Mouse (Mus musculus) kidney, postnatal 36 days (tissue): ENCODE results near the gene Fzd4.
A peak's percentile ranks its signal among the peaks of the same experiment; 100 is the strongest.

Experiments
- DNase-seq, 2 experiments: peaks; one replicate each; pipeline ENCODE4 v3.0.0; 2021 to 2022; ENCODE audit warnings: mixed read lengths in 2 of 2

Gene Fzd4

DNA sequence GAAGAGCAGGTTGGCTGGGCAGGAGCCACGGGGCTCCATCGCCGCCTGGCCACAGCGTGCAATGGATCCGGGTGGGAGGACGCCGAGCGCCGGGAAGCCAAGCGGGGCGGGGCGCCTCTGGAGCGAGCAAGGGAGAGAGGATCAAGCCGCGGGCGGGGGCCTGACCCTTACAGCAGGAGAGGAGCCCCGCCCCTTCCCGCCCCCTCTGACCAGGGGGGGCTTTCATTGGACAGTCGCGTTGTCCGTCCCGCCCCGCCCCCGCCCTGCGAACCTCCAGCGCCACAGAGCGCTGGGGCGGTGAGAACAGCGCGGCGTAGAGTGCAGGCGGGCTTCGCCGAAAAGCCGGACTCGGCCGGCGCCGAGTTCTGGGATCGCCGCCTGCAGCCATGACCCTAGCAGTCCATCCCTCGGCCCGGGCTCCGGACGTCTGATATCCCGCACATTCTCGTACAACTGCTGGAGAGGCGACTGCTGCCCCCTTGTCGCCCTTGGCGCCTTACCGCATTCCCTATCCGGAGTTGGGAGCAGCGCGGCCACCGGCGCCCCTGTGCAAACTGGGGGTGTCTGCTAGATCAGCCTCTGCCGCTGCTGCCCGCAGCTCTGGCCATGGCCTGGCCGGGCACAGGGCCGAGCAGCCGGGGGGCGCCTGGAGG lies at the start of gene Fzd4, which contains the start of gene Tmem135:
Fzd4 (plus strand) TSS at position 275 of the 653 bp plus-strand sequence.
Tmem135 (minus strand) TSS at position 142 of the 653 bp plus-strand sequence.
- peak; percentile 99 for DNase-seq

DNA sequence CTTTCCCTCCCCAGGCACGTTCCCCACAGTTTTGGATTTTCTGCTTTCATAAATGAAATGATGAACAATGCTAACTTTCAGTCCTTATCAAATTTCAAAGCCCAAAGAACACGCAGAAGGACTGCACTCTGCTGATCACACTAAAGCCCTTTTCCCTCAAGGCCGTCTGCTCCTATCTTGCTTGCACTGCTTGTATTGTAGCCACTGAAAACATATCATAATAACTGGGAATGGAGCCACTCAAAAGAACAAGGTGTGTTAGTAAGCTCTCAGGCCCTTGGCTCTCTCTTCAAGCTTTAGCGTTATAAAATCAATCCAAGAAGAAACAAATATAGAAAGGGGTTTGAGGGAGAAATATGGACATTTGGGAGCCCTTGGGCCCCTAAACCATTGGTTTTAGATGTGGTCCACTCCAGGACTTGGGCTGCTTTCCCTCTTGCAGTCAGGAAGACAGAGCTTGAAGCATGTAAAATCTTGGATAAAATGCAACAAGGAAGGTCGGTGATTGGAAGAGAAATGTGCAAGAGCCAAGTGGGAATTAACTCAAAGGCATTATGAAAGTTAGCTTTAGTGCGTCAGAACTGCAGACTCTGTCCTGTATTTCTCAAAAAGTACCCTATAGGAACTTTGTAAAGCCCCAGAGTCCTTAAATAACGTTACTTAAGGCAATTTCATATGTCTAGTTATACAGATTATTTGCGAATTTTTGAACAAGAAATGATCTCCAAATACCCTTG lies 48.5 kb upstream of the Fzd4 start:
- no peak for DNase-seq

DNA sequence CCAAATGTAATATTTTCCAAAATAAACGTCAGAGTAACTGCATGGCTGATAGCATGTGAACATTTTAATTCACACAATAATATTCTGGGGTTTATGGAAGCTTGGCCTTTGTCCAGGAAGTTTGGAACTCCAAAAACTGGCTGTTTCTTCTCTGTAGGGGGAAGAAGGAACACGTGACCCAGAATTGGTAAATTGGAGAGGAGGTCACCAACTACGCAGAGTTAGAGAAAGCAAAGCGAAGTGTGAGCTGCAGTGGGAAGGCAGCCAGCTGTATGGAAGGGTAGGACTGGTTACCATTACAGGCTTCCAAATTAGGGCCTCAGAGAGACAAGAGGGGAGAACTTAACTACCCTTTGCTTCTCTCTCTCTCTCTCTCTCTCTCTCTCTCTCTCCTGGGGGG lies 47.8 kb upstream of the Fzd4 start:
- DNase-seq = no peak

DNA sequence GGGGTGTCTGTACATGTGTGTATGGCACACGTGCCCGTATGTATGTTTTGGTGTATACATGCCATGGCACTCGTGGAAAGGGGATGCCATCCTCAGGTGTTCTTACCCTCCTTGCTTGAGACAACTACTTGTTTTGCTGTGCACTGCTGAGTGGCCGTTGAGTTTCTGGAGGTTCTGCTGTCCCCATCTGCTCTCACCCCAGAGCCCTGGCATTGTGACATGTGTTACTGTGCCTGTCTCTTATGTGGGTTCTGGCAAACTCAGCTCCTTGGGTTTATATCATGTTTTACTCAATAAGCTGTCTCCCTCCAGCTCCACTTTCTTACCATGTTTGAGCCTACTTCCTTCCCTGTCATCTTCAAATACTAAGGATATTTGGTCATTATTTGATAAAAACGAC lies 40.2 kb upstream of the Fzd4 start:
- no peak for DNase-seq

DNA sequence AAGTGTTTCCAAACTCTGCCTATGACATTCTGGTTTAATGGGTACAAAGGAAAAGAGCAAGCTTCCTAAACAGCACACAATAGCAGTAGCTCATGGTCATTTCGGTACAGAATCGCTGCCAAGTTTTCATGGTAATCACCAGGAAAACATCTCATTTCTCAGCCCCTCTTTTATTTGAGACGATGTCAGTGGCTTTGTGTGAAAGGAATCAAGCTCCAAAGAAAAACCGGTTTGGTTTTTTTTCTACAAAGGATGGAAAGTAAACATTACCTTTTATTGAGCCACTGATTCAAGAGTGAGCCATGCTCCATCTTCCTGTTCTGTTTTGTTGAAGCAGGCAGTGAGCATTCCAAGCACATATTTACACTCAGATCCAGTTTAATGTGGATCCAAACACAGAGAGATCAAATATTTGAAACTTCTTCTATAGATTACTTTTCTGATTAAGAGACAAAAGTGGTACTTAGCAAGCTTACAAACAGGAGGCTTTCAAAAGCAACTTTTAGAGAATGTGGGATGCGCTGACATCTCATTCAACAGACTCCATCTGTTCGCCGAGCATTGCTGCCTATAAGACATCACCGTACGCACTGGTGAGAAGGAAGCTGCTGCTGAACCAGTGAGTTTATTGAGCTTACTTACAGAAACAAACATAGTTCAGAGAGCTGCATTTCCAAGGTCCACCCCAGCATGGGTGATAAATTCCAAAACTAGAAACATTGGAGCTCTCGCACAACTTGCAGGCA lies 38.8 kb upstream of the Fzd4 start:
- DNase-seq = no peak

DNA sequence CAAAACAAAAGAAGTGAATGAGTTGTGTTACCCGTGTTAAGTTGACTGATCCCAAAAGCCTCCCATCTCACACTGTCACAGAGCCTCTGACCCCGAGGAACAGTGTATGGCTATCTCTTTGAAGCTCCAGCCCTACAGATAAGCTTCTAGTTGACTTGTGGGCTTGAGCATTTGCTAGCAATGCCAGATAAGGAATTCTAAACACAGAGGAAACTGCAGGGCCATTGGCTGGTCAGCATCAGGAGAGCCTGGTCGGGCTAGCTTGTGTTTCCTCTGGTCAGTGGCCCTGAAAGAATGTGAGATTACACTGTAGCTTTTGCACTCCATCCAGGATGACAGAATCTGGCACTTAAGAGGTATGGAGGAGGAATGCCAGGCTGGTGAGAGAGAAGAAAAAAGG lies 36.5 kb upstream of the Fzd4 start:
- DNase-seq = peak in 1 of 2 experiments; percentile 11

DNA sequence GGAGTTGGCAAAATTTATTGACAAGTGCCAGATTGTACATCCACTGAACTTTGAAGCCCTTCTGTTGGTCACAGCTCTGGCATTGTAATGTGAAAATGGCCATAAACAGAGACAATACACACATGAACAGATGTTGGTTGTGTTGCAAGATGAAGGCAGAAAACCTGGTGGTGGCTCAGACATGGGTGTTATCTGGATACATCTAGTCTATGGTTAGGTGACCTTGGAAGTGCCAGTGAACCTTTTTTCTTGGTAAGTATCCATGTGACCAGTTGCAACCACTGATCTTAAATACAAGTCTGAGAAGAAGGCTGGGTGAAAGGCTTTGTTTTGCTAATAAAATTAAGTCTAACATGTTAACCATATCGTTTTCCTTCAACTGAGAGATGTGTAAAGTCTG lies 34.1 kb upstream of the Fzd4 start:
- no peak for DNase-seq

DNA sequence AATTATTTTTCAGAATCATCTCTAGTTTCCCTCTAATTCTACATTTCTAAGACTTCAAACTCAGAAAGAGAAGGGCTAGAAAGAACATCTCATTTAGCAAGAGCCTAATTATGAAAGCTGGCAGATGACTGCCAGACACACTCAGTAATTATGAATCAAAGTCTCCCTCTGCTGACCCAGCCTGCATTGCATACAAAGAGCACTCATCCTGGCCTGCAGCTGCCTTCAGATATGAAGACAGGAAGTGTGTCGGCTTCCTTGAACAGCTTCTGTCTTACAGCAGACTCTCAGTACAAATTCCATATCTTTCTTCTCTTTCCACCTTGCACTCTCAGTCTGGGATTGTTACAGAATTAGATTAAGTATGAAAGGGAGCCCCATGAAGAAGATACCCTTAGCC lies 33.2 kb upstream of the Fzd4 start:
- peak; percentile 72 to 73 for DNase-seq

DNA sequence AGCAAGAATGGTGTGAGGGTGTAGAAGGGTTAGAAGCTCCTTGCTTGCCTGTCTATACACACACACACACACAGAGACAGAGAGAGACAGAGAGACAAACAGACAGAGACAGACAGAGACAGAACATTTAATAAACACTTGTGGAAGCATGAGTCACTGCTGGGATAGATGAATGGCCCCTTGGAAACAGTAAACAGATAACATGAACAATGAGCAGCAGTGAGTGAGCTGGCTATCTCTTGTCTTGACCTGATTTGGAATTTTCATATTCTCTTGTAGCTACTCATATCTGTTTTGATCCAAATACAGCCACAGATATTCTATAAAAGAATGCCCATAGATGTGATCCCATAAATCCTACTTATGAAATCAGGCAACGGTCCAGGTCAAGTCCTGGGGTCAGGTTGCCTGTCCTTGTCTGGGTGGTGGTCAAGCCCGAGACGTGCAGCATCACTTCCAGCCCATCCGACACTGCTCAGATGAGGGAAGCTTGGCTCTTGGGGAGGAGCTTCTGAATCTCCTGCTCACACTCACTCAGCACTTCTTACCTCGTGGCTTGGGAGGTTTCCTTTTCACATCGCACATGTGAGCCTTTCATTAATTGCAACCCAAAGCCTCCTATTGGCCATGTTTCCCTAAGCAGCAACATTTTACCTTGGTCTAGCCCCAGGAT lies 32.4 kb upstream of the Fzd4 start:
- DNase-seq = no peak

DNA sequence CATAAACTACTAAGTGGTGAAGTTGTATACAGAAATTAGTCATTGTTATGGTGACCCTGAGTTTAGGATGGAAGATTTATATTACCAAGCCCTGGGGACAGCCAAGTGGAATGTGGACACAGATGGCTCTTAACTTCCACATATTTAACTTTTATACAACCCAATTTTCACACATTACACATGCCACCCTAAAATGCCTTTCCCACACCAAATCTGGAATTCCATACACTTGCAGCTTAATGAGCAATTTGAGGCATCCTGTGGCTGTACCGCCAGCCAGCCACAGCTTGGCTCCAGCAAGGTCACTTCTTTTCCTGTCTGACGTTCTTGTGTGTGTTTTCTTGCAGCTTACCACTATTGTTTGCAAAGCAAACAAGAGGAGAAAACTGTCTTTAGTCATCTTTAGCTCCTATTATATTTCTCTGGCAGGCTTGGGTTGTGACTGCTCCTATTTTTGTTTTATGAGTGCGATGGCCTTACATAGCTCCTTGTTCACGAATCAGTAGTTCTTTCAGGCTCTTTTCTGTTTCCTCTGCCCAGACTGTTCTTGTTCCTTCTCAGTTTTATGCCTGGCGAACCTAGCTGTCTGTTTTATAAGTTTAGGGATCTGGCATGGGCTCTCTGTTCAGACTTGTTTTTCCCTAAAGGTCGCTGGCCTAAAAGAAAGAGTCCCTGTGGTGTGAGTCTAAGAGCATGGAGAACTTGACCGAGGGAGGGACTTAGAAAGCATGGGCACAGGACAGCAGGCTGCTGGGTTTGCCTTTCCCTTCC lies 23.0 kb upstream of the Fzd4 start:
- no peak for DNase-seq

DNA sequence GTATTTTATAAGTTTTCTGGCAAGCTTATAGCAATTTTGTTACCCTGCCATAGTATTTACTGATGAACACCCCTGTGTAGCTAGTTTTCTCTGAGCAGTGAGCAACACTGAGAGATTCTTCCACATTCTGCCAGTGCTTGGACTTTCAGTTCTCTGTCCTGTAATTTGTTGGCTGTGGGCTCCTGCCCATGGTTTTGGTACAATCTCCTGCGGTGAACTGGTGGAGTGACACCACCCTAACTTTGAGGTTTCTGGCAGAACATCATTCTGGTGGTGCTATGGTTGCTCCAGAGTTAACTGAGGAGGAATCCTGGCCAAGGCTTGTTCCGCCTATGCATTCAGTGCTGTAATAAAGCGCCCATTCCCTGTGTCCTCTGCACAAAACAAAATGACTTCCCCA lies 21.3 kb upstream of the Fzd4 start:
- DNase-seq = no peak

DNA sequence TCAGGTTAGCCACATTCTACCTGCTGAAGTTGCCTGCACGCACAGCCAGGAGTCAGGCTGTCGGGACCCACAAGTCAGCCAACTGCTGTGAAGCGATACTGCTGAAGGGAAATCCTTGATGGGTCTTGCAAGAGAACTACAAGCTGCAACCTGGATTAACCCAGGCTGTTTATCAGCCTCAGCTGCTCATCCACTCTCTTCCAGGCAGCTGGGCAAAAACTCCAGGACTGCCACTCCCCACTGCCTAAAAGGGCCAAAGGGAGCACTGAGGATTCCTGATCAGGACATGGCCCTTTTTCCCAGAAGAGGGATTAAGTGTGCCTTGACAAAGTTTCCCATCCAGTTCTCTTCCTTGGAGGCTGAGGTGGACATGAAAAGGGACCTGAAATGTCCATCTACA lies 15.2 kb upstream of the Fzd4 start:
- no peak for DNase-seq

DNA sequence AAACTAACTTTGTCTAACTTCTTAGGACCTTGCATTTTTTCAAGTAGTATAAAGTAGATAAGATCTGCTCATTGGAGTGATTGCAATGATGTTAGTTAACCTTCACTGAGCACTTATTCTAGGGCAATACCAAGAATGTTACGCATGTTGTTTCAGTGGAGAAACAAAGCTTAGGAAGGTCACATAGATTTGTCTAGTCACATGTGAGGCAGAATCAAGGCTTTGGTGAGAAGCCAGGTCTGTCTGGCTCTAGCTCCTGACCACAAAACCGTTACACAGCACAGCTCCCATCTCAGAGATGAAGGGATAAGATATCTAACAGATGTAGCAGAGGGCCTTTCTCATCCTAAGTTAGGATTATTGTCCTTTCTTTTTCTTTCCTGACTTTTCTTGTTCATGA lies 13.5 kb upstream of the Fzd4 start:
- no peak for DNase-seq

DNA sequence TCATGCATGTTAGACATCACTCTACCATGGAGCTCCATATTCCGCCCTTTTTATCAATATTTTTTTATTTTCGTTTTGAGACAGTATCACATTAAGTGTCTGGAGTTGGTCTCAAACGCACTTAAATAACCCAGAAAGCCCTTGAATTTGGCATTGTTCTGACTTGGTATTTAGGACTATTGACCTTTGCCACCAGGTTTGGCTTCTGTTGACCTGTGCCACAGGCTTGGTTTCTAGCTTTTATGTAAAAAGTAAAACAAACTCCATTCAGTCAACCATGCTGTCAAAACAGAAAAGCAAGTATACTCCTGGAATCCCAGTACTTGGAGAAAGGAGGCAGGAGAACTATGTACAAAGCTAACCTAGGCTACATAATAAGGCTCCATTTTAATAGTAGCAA lies 12.9 kb upstream of the Fzd4 start:
- DNase-seq = no peak

DNA sequence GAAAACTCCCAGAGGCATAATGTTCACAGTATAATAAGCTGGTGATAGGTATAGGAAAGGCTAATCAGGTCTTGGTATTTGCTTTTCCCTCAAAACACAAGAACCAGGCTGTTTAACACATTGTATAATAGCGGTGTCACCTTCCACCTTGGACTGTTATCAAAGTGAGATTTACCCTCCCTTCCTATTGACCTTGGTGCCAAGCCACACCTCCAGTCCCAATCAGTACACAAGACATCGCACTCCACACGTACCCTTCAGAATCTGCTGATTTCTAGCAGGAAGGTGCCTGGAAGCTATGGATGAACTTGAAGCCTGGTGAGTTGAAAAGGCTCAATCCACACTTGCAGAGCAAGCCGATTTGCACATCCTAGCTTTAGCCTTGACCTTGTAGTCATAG lies 12.3 kb upstream of the Fzd4 start:
- DNase-seq = no peak

DNA sequence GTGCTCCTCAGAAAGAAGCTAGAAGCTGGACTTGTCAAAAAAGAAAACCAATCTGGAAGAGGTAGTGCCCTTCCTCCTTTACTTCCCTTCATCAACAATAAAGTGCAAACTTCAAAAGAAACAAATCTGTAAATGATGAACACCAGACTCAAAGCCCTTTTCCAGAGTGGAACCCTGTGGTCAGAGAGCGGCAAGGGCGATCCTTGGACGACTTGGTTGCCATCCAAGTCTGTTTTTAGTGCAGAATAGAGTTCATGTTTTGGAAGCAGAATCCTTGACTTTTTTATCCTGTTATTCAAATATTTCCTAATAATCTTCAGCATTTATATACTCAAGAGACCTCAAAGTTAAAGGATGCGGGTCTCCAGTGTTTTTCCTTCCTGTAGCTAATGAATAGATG lies 11.8 kb upstream of the Fzd4 start:
- peak; percentile 59 to 69 for DNase-seq

DNA sequence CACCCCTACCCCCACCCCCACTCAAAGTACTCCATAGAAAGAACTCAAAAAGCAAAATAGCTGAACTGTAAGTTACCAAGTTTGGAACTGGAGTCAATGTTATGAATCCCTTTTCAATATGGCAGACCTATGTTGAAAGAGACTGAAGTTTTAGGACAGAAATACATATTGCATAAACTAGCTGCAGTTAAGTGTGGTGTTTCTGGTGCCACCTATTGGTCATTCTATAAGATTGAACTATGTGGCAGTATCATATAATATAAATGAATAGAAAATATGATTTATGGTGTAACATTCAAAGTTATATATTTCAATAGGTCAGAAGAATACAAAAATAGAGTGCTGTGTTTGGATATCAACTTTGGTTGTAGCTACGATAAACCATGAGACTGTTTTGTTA lies 11.3 kb upstream of the Fzd4 start:
- DNase-seq = no peak

DNA sequence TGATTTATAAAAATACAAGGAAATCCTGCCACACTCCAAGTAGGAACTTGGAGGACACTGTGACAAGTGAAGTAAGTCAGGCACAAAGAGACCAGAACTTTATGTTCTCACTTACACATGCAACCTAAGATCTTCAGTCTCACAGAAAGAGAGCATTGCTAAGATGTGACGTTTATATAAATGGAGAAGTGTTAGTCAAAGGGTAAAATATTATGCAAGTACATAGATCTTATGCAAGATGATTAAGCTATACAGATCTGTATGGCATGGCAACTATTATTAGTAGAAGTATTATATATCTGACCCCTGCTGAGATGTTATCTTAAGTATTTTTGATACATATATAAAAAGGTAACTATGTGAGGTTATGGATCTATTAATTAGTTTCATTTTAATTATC lies 8.8 kb upstream of the Fzd4 start:
- no peak for DNase-seq

DNA sequence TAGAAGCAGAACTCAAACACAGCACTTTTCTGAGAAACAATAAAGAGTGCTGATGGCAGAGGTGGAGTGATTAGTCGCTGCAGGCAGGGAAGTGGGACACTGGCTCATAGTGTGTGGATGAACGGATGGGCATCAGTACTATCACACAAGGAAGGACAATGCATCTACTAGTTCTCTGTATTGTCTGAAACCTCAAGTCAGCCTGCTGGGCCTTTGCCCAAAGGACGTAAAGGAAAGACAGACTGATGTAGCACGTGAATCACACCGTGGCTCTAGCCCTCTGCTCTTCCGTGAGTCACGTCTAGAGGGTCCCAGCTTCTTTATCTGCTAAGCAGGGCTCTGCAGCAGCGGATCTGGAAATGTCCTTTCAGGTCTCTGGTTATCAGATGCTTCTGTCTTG lies 7.8 kb upstream of the Fzd4 start:
- no peak for DNase-seq

DNA sequence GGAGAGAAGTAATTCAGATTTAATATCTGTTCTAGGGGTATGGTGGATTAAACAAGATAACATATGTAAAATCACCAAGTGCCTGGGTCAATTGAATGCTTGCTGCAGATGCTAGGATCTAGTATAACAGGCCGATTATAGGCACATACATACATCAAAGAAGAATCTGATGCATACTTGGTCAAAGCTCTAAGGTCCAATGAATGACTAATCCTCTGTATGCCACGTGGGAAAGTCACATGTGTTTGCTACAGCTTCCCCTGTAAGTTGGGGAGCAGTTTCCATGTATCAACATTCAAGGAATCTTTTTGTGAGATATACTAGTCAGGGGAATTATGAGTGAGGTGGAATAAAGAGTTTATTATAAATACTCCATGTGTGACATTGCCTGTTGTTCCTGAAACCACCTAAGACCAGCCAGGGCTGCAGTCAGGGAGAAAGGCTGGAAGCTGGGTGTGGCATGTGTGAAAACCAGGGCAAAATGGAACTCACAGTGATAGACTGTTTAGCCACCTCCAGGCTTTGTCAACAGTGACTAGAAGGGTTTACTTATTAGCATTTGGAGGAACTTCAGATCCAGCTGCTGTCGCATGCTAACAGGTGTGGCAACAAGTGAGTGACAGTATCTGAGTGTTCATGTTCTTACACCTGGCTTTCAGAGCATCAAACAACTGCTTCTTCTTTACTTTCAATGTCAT lies 6.2 kb upstream of the Fzd4 start:
- DNase-seq = no peak

DNA sequence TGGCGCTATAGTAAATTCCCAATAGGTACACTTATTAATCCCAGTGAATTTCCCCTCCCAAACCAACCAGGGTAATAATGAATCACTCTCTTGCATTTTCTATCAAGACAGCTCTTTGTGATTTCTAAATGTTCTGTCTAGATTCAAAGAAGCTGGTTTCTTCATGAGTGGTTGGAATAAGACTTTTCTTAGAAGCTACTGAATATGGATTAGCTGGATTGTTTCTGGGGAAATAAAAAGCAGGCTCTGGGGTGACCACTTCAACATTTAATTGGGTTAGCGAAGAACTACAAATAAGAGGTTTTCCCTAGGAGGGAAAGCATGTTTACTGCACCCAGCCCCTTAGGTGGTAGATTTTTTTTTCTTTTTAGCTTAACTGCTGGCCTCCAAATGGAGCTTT lies 3.4 kb upstream of the Fzd4 start:
- DNase-seq = no peak
